Comparison of ENCODE assay signal across 8 mouse cellular contexts in the genomic region with DNA sequence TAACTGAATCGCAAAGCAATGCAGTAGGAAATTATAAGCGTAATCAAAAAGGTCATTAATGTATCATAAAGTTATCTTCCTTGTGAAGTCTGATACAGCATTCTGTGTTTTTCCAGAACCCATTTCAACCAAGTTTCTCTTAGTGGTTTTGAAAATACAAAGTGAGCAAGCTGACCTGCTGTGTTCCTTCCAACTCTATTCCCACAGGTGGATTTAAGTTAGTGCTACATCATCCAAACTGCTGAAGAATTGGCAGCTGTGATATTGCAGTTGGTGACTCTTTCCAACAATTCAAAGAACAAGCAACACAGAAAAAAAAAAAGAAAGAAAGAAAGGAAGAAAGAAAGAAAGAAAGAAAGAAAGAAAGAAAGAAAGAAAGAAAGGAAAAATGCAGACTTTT.
"Had no signal": no experiment of that assay in that cellular context is flagged by ENCODE, and none has a peak within 500 bp of the region (broad histone marks: within the 10 kb centered on the region; RNA-seq: fewer than 3 reads in every experiment).

No protein-coding gene starts in this region.

- DNase-seq: lung, adult 2 months; lung, postnatal 14 days; lung, postnatal 36 days; right cerebral cortex, postnatal 14 days; spleen, adult 18-20 months; thymus, adult 18-20 months; thymus, postnatal 14 days; thymus, postnatal 36 days had no signal
